Mouse (Mus musculus): ENCODE data around the gene Fbxo33. TPM values are rescaled to one million over a fixed set of nuclear protein-coding genes. Genes with fewer than 3 reads are reported as not detected.
A peak's percentile ranks its signal among the peaks of the same experiment; 100 is the strongest.
"Not testable (repeated sequence)": the region's sequence is repeated elsewhere in the genome, so short reads cannot be mapped to it uniquely, and the experiment has no call there.

The Fbxo33 gene
- polyA plus RNA-seq, 1 experiment from 2014 or later = 13.3 TPM

- DNase-seq (ENCODE audit: low spot score) = no peak
- H3K9me3 ChIP-seq (ENCODE audit: control insufficient read depth, low read length) = 0 out of 2 replicates have a peak, but pooled peaks cover 2% of the 10 kb centered on the region
- H3K4me1 ChIP-seq (replicated peaks; ENCODE audit: control insufficient read depth, insufficient read depth, low read length) = no peaks in the 10 kb centered on the region
- H3K4me2 ChIP-seq = no peak overlapping the region
- H3K4me3 ChIP-seq (ENCODE audit: low read depth, low read length) = no peak overlapping the region
- no peak overlapping the region for H3K27ac ChIP-seq (ENCODE audit: low read depth, low read length)
- no peak for ATAC-seq (replicated peaks; ENCODE audit: low FRiP score)
- WGBS = 64% methylated on average over 1 of the region's 1 CpGs
- no peak overlapping the region for H3K9ac ChIP-seq (ENCODE audit: low read depth, low read length)
- H3K27me3 ChIP-seq (replicated peaks; ENCODE audit: control insufficient read depth, insufficient read depth, low read length) = no peaks in the 10 kb centered on the region
- H3K36me3 ChIP-seq (ENCODE audit: control insufficient read depth, insufficient read depth, low read length) = no peaks in the 10 kb centered on the region
Measured at GRCm38 (mm10) chr12:59248969-59249368, 29.4 kb upstream of the Fbxo33 start.

- not testable (repeated sequence) for H3K9me3 ChIP-seq (ENCODE audit: control insufficient read depth, low read length); DNase-seq (ENCODE audit: low spot score); H3K4me2 ChIP-seq; H3K36me3 ChIP-seq (ENCODE audit: control insufficient read depth, insufficient read depth, low read length); H3K27me3 ChIP-seq (replicated peaks; ENCODE audit: control insufficient read depth, insufficient read depth, low read length); H3K27ac ChIP-seq (ENCODE audit: low read depth, low read length); H3K4me1 ChIP-seq (replicated peaks; ENCODE audit: control insufficient read depth, insufficient read depth, low read length); H3K4me3 ChIP-seq (ENCODE audit: low read depth, low read length); H3K9ac ChIP-seq (ENCODE audit: low read depth, low read length); ATAC-seq (replicated peaks; ENCODE audit: low FRiP score)
- WGBS = 75% methylated on average over 8 of the region's 8 CpGs
Measured at GRCm38 (mm10) chr12:59241031-59241430, 21.5 kb upstream of the Fbxo33 start.

GRCm38 (mm10) chr12:59238434-59238833, 18.9 kb upstream of the Fbxo33 start:
- no peak overlapping the region for H3K27ac ChIP-seq (ENCODE audit: low read depth, low read length)
- H3K4me3 ChIP-seq (ENCODE audit: low read depth, low read length) = no peak overlapping the region
- no peak overlapping the region for H3K4me2 ChIP-seq
- H3K36me3 ChIP-seq (ENCODE audit: control insufficient read depth, insufficient read depth, low read length) = no peaks in the 10 kb centered on the region
- 80% methylated on average over 5 of the region's 5 CpGs for WGBS
- no peak overlapping the region for H3K9ac ChIP-seq (ENCODE audit: low read depth, low read length)
- no peaks in the 10 kb centered on the region for H3K4me1 ChIP-seq (replicated peaks; ENCODE audit: control insufficient read depth, insufficient read depth, low read length)
- H3K9me3 ChIP-seq (ENCODE audit: control insufficient read depth, low read length) = no peaks in the 10 kb centered on the region
- no peaks in the 10 kb centered on the region for H3K27me3 ChIP-seq (replicated peaks; ENCODE audit: control insufficient read depth, insufficient read depth, low read length)
- DNase-seq (ENCODE audit: low spot score) (no peak), ATAC-seq (replicated peaks; ENCODE audit: low FRiP score) (no peak)

- 90% methylated on average over 5 of the region's 5 CpGs for WGBS
- ATAC-seq (replicated peaks; ENCODE audit: low FRiP score) (no peak), DNase-seq (ENCODE audit: low spot score) (no peak)
- H3K36me3 ChIP-seq (ENCODE audit: control insufficient read depth, insufficient read depth, low read length) = no peaks in the 10 kb centered on the region
- H3K4me1 ChIP-seq (replicated peaks; ENCODE audit: control insufficient read depth, insufficient read depth, low read length) = no peaks in the 10 kb centered on the region
- no peak overlapping the region for H3K4me2 ChIP-seq
- H3K9me3 ChIP-seq (ENCODE audit: control insufficient read depth, low read length) = no peaks in the 10 kb centered on the region
- no peak overlapping the region for H3K4me3 ChIP-seq (ENCODE audit: low read depth, low read length)
- no peak overlapping the region for H3K27ac ChIP-seq (ENCODE audit: low read depth, low read length)
- no peak overlapping the region for H3K9ac ChIP-seq (ENCODE audit: low read depth, low read length)
- no peaks in the 10 kb centered on the region for H3K27me3 ChIP-seq (replicated peaks; ENCODE audit: control insufficient read depth, insufficient read depth, low read length)
Measured at GRCm38 (mm10) chr12:59228401-59228800, 8.9 kb upstream of the Fbxo33 start.

GRCm38 (mm10) chr12:59218640-59219321, 744 bp downstream of the Fbxo33 start:
- peak; percentile 58 for DNase-seq (ENCODE audit: low spot score)
- H3K4me2 ChIP-seq = peak overlapping the region; percentile 89
- no peaks in the 10 kb centered on the region for H3K9me3 ChIP-seq (ENCODE audit: control insufficient read depth, low read length)
- peak overlapping the region; percentile 49 for H3K27ac ChIP-seq (ENCODE audit: low read depth, low read length)
- H3K4me3 ChIP-seq (ENCODE audit: low read depth, low read length) = peak overlapping the region; percentile 81
- no peaks in the 10 kb centered on the region for H3K36me3 ChIP-seq (ENCODE audit: control insufficient read depth, insufficient read depth, low read length)
- under 1% methylated on average over 69 of the region's 69 CpGs for WGBS
- no peaks in the 10 kb centered on the region for H3K27me3 ChIP-seq (replicated peaks; ENCODE audit: control insufficient read depth, insufficient read depth, low read length)
- peaks cover 21% of the 10 kb centered on the region for H3K4me1 ChIP-seq (replicated peaks; ENCODE audit: control insufficient read depth, insufficient read depth, low read length)
- peak; percentile 15 for ATAC-seq (replicated peaks; ENCODE audit: low FRiP score)
- peak overlapping the region; percentile 85 for H3K9ac ChIP-seq (ENCODE audit: low read depth, low read length)

- H3K27ac ChIP-seq (ENCODE audit: low read depth, low read length) = no peak overlapping the region
- no peaks in the 10 kb centered on the region for H3K9me3 ChIP-seq (ENCODE audit: control insufficient read depth, low read length)
- no peak for DNase-seq (ENCODE audit: low spot score)
- no peak overlapping the region for H3K9ac ChIP-seq (ENCODE audit: low read depth, low read length)
- WGBS = 80% methylated on average over 3 of the region's 3 CpGs
- H3K27me3 ChIP-seq (replicated peaks; ENCODE audit: control insufficient read depth, insufficient read depth, low read length) = no peaks in the 10 kb centered on the region
- H3K4me3 ChIP-seq (ENCODE audit: low read depth, low read length) = peak overlapping the region; percentile 81; the same call in 1 of the 2 replicates
- peaks cover 21% of the 10 kb centered on the region for H3K4me1 ChIP-seq (replicated peaks; ENCODE audit: control insufficient read depth, insufficient read depth, low read length)
- peak overlapping the region; percentile 89 for H3K4me2 ChIP-seq
- no peak for ATAC-seq (replicated peaks; ENCODE audit: low FRiP score)
- H3K36me3 ChIP-seq (ENCODE audit: control insufficient read depth, insufficient read depth, low read length) = no peaks in the 10 kb centered on the region; the same call in 1 of the 2 replicates
Measured at GRCm38 (mm10) chr12:59217331-59217730, 2.2 kb downstream of the Fbxo33 start.

- Histone ChIP-seq H3K9ac (ENCODE audit: low read depth, low read length) (no peak overlapping the region), H3K36me3 (ENCODE audit: control insufficient read depth, insufficient read depth, low read length) (no peaks in the 10 kb centered on the region; the same call in 1 of the 2 replicates), H3K4me1 (replicated peaks; ENCODE audit: control insufficient read depth, insufficient read depth, low read length) (peaks cover 21% of the 10 kb centered on the region), H3K4me2 (peak overlapping the region; percentile 17; the same call in 1 of the 2 replicates), H3K9me3 (ENCODE audit: control insufficient read depth, low read length) (no peaks in the 10 kb centered on the region), H3K27ac (ENCODE audit: low read depth, low read length) (no peak overlapping the region), H3K4me3 (ENCODE audit: low read depth, low read length) (no peak overlapping the region; the same call in 1 of the 2 replicates), H3K27me3 (replicated peaks; ENCODE audit: control insufficient read depth, insufficient read depth, low read length) (no peaks in the 10 kb centered on the region)
- ATAC-seq (replicated peaks; ENCODE audit: low FRiP score) = no peak
- DNase-seq (ENCODE audit: low spot score) = no peak
- 63% methylated on average over 6 of the region's 6 CpGs for whole genome bisulfite sequencing
Measured at GRCm38 (mm10) chr12:59216676-59217266, 2.8 kb downstream of the Fbxo33 start.

- no peaks in the 10 kb centered on the region for H3K27me3 ChIP-seq (replicated peaks; ENCODE audit: control insufficient read depth, insufficient read depth, low read length)
- H3K27ac ChIP-seq (ENCODE audit: low read depth, low read length) = no peak overlapping the region
- no peaks in the 10 kb centered on the region for H3K9me3 ChIP-seq (ENCODE audit: control insufficient read depth, low read length)
- peaks cover 21% of the 10 kb centered on the region for H3K4me1 ChIP-seq (replicated peaks; ENCODE audit: control insufficient read depth, insufficient read depth, low read length)
- peak overlapping the region; percentile 17; the same call in 1 of the 2 replicates for H3K4me2 ChIP-seq
- no peaks in the 10 kb centered on the region; the same call in 1 of the 2 replicates for H3K36me3 ChIP-seq (ENCODE audit: control insufficient read depth, insufficient read depth, low read length)
- H3K9ac ChIP-seq (ENCODE audit: low read depth, low read length) = no peak overlapping the region
- H3K4me3 ChIP-seq (ENCODE audit: low read depth, low read length) = no peak overlapping the region; the same call in 1 of the 2 replicates
- WGBS = 82% methylated on average over 4 of the region's 4 CpGs
- no peak for DNase-seq (ENCODE audit: low spot score)
- no peak for ATAC-seq (replicated peaks; ENCODE audit: low FRiP score)
Measured at GRCm38 (mm10) chr12:59216176-59216575, 3.3 kb downstream of the Fbxo33 start.

All from liver, embryonic 11.5 days (tissue).